Mouse (Mus musculus): ENCODE measurements around the gene Ints14. TPM values are rescaled to one million over a fixed set of nuclear protein-coding genes. Genes with fewer than 3 reads are reported as not detected.

The Ints14 gene
- polyA plus RNA-seq, 1 experiment: 19.9 TPM

DNA sequence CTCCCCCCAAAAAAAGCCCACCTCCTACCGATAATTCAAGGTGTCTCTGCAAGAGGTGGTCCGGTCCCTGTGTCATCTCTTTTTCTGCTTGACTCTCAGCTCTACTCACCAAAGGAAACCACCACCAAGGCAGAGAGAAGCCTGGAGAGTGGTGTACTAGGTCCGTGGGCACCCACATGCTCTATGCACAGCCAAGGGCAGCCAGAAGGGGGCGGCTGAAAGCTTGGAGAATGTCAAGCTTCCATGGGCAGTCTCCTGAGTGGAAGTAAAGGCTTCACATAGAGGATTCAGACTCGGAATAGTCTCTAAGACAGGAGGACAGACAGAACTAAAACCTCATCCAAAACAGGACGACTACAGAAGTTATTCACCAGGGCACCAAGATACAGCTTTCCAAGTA, 50.6 kb downstream of the Ints14 start:
- Histone ChIP-seq H3K27ac (ENCODE audit: control insufficient read depth, insufficient read depth, low read depth, low read length) (no peak overlapping the region), H3K4me3 (ENCODE audit: control insufficient read depth, low read depth, low read length) (no peak overlapping the region), H3K27me3 (ENCODE audit: control insufficient read depth, insufficient read depth, low read length) (no peaks in the 10 kb centered on the region), H3K4me1 (ENCODE audit: control insufficient read depth, insufficient read depth, low read length) (no peaks in the 10 kb centered on the region), H3K36me3 (ENCODE audit: control insufficient read depth, insufficient read depth, low read length) (no peaks in the 10 kb centered on the region)
- TF ChIP-seq POLR2A (IDR thresholded peaks at IDR 0.05; ENCODE audit: control insufficient read depth, low read depth, low read length) (no peak), CTCF (IDR thresholded peaks at IDR 0.05; ENCODE audit: control insufficient read depth, insufficient read depth, insufficient replicate concordance, low read depth, low read length) (peak; percentile 15; the same call in 1 of the 2 replicates)

DNA sequence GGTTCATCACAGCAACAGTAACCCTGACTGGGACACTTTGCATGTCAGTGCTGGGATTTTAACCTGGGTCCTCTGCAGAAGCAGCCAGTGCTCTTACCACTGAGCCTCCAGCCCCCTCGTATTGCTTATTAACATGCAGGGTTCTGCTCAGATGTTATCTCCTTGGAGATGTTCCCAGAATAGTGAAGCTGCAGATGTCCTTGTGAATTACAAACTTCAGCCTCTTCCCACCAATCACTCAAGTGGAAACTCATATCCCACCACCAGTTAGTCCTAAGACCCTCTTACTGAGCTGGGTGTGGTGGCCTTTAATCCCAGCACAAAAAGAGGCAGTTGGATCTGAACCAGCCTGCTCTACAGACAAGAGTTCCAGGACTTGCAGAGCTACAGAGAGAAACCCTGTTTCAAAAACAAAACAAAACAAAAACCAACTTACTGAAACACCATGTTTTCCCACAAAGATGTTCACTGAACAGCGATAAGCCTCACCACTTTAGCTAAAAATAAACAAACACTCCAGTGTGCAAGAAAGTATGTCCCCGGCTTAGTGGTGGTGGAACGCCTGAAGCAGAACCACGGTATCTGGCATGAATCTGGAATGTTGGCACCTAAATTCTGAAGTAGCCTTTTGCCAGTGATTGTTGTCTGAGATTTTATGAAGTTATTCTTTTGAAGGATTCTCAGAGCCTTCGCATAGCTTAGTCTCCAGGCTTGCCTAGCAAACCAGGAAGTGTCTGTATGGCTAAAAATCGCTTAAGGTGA, 54.9 kb downstream of the Ints14 start:
- TF ChIP-seq POLR2A (IDR thresholded peaks at IDR 0.05; ENCODE audit: control insufficient read depth, low read depth, low read length): no peak
- TF ChIP-seq CTCF (IDR thresholded peaks at IDR 0.05; ENCODE audit: control insufficient read depth, insufficient read depth, insufficient replicate concordance, low read depth, low read length): no peak
- H3K27ac ChIP-seq (ENCODE audit: control insufficient read depth, insufficient read depth, low read depth, low read length): peak overlapping the region; percentile 60
- H3K4me1 ChIP-seq (ENCODE audit: control insufficient read depth, insufficient read depth, low read length): peaks cover 6% of the 10 kb centered on the region
- no peaks in the 10 kb centered on the region for H3K27me3 ChIP-seq (ENCODE audit: control insufficient read depth, insufficient read depth, low read length)
- H3K4me3 ChIP-seq (ENCODE audit: control insufficient read depth, low read depth, low read length): no peak overlapping the region
- no peaks in the 10 kb centered on the region for H3K36me3 ChIP-seq (ENCODE audit: control insufficient read depth, insufficient read depth, low read length)

DNA sequence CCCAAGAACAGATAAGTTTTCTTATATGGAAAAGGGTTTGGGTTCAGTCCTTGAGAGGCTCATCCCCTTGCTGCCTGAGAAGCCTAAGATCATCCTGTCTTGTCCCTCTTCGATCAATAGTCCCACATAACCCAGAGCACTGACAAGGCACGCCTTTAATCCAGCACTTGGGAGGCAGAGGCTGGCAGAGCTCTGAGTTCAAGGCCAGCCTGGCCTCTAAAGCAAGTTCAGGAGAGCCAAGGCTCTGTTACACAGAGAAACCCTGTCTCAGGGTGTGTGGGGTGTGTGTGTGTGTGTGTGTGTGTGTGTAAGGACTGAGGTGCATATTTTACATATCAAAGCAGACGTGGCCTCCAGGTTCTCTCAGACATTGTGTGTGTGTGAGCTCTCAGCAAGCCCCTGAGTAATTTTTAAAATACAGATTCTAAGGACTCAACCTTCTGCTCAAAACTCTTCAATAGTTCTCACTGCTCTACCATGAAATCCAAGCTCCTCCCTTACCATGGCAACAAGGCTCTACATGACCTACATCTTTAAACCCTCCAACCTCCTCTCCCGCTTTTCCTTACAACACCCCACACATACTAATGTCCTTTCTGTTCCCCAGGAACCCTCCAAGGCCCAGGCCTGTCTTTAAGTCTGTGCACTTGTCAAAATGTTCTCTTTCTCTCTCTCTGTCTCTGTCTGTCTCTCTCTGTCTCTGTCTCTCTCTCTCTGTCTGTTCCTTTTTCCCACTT, 55.7 kb downstream of the Ints14 start:
- Histone ChIP-seq H3K27ac (ENCODE audit: control insufficient read depth, insufficient read depth, low read depth, low read length) (peak overlapping the region; percentile 39), H3K4me1 (ENCODE audit: control insufficient read depth, insufficient read depth, low read length) (peaks cover 6% of the 10 kb centered on the region), H3K4me3 (ENCODE audit: control insufficient read depth, low read depth, low read length) (no peak overlapping the region), H3K36me3 (ENCODE audit: control insufficient read depth, insufficient read depth, low read length) (no peaks in the 10 kb centered on the region), H3K27me3 (ENCODE audit: control insufficient read depth, insufficient read depth, low read length) (no peaks in the 10 kb centered on the region)
- TF ChIP-seq POLR2A (IDR thresholded peaks at IDR 0.05; ENCODE audit: control insufficient read depth, low read depth, low read length) (no peak), CTCF (IDR thresholded peaks at IDR 0.05; ENCODE audit: control insufficient read depth, insufficient read depth, insufficient replicate concordance, low read depth, low read length) (no peak)

DNA sequence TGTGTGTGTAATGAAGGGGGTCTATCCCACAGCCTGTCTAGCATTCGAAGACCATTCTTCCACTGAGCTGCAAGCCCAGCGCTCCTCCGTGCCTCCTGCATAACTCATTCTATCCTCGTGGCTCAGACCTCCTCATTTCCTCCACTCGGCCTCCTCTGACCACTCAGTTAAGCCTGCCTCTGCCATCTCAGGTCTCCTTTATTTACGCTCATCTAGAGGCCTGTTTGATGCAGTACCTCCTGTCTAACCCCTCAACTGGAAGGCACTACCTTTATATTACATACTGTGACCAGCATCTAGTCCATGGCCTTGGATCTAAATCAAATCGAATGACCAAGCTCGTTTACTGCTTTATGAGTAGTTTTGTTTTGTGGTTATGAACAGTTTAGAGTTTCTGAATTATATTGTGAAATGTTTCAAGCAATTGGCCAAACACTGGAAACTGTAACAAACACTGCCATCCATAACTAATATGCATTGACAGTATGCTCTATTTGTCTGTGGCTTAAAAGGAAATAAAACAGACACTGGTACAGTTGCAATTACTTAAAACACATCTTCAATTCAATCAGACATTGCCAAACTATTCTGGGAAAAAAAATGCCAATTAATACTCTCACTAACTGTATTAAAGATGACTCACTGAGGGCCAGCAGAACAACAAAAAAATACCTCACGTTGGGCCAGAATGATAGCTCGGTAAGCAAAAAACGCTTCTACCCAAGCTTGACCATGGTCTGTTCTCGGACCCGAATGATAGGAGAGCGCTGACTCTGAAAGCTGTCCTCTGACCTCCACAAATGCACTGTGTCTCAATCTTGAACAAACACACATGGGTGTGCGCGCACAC, 56.5 kb downstream of the Ints14 start:
- Histone ChIP-seq H3K27me3 (ENCODE audit: control insufficient read depth, insufficient read depth, low read length) (no peaks in the 10 kb centered on the region), H3K4me1 (ENCODE audit: control insufficient read depth, insufficient read depth, low read length) (peaks cover 8% of the 10 kb centered on the region), H3K4me3 (ENCODE audit: control insufficient read depth, low read depth, low read length) (no peak overlapping the region), H3K27ac (ENCODE audit: control insufficient read depth, insufficient read depth, low read depth, low read length) (peak overlapping the region; percentile 30), H3K36me3 (ENCODE audit: control insufficient read depth, insufficient read depth, low read length) (no peaks in the 10 kb centered on the region)
- TF ChIP-seq POLR2A (IDR thresholded peaks at IDR 0.05; ENCODE audit: control insufficient read depth, low read depth, low read length): no peak
- no peak for TF ChIP-seq CTCF (IDR thresholded peaks at IDR 0.05; ENCODE audit: control insufficient read depth, insufficient read depth, insufficient replicate concordance, low read depth, low read length)

DNA sequence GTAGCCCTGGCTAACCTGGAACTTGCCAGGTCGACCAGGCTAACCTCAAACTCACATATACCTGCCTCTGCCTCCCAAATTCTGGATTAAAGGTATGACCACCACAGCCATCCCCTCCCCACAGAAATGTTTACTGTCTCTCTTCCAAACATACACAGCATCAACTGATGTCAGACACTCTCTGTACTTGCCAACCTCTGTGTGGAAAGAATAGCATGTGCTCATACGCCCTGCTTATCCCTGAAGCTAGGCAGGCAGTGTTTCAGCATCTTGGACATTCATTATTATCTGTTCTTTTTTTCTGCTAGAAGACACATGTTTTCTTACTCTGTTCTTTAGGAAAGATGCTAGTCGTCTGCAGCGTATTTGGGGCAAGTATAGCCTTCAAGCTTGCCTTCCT, 57.2 kb downstream of the Ints14 start:
- Histone ChIP-seq H3K36me3 (ENCODE audit: control insufficient read depth, insufficient read depth, low read length) (no peaks in the 10 kb centered on the region), H3K4me3 (ENCODE audit: control insufficient read depth, low read depth, low read length) (no peak overlapping the region), H3K27me3 (ENCODE audit: control insufficient read depth, insufficient read depth, low read length) (no peaks in the 10 kb centered on the region), H3K27ac (ENCODE audit: control insufficient read depth, insufficient read depth, low read depth, low read length) (peak overlapping the region; percentile 27), H3K4me1 (ENCODE audit: control insufficient read depth, insufficient read depth, low read length) (peaks cover 10% of the 10 kb centered on the region)
- TF ChIP-seq POLR2A (IDR thresholded peaks at IDR 0.05; ENCODE audit: control insufficient read depth, low read depth, low read length) (no peak), CTCF (IDR thresholded peaks at IDR 0.05; ENCODE audit: control insufficient read depth, insufficient read depth, insufficient replicate concordance, low read depth, low read length) (no peak)

DNA sequence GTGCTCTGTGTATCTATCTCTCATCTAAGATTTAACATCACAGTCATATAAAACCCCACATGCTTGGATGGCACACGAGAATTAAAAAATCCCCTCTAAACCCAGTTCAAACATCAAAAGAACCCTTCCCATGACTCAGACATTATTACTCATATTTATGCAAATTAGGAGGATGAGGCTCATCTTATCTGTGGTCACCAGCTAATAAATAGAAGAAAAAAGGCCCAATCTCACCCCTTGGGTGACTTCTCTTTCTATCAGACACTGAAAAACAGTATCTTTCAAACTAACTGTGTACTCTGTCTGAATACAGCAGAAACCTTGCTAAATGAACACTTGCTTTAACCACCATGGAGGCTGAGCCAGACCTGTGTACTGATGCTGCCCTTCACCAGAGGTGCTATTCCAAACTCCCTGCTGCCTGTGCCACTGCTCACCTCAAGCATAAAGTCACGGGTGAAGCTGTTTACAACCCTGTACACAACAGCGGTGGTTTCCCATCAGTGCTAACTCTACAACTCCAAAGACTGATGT, 58.0 kb downstream of the Ints14 start:
- Histone ChIP-seq H3K27me3 (ENCODE audit: control insufficient read depth, insufficient read depth, low read length) (no peaks in the 10 kb centered on the region), H3K27ac (ENCODE audit: control insufficient read depth, insufficient read depth, low read depth, low read length) (no peak overlapping the region), H3K36me3 (ENCODE audit: control insufficient read depth, insufficient read depth, low read length) (no peaks in the 10 kb centered on the region), H3K4me1 (ENCODE audit: control insufficient read depth, insufficient read depth, low read length) (peaks cover 10% of the 10 kb centered on the region), H3K4me3 (ENCODE audit: control insufficient read depth, low read depth, low read length) (no peak overlapping the region)
- TF ChIP-seq CTCF (IDR thresholded peaks at IDR 0.05; ENCODE audit: control insufficient read depth, insufficient read depth, insufficient replicate concordance, low read depth, low read length): no peak

Measured in testis, adult 2 months (tissue).